Mouse (Mus musculus) inflammation-experienced regulatory T-cells, adult 6 months (primary cell): ENCODE data around the gene Pomp. TPM values are rescaled to one million over a fixed set of nuclear protein-coding genes. Genes with fewer than 3 reads are reported as not detected.

ENCODE experiments used
- ATAC-seq: one replicate; pipeline ENCODE4 v1.8.0; 2017
- polyA plus RNA-seq, 3 experiments: library from polyadenylated mRNA; unstranded; fragments of 100-300 nt; shearing (Covaris generic); gene quantifications; one replicate each; pipeline ENCODE4 v1.2.1; 2017

Pomp gene
- polyA plus RNA-seq, 3 experiments from 2014 or later: 258 to 715 (median 487) TPM

GRCm38 (mm10) chr5:147903166-147903565, 42.9 kb downstream of the Pomp start:
- no peak for ATAC-seq

- ATAC-seq: no peak
These were observed 46.9 kb downstream of the Pomp start for GRCm38 (mm10) chr5:147907144-147907543.

GRCm38 (mm10) chr5:147907851-147908250, 47.6 kb downstream of the Pomp start:
- no peak for ATAC-seq

- ATAC-seq: no peak
These were observed 50.7 kb downstream of the Pomp start for GRCm38 (mm10) chr5:147910807-147911509.

- no peak for ATAC-seq
These were observed 51.5 kb downstream of the Pomp start for GRCm38 (mm10) chr5:147911744-147912143.

GRCm38 (mm10) chr5:147913241-147913842, 53.1 kb downstream of the Pomp start:
- ATAC-seq: no peak

- ATAC-seq: no peak
These were observed 54.8 kb downstream of the Pomp start for GRCm38 (mm10) chr5:147915038-147915566.

GRCm38 (mm10) chr5:147916171-147916570, 55.9 kb downstream of the Pomp start:
- no peak for ATAC-seq

- no peak for ATAC-seq
These were observed 58.0 kb downstream of the Pomp start for GRCm38 (mm10) chr5:147918044-147918846.

- no peak for ATAC-seq
These were observed 64.4 kb downstream of the Pomp start for GRCm38 (mm10) chr5:147924621-147925020.

Other genes starting within 250 kb of the Pomp start
- not detected for gene Flt1, start 134.4 kb upstream of the Pomp start, polyA plus RNA-seq
- gene Slc46a3, start 34.4 kb downstream of the Pomp start, polyA plus RNA-seq: 10 to 100 TPM; 13.4 to 29.6 (median 21.5) TPM
- gene Mtus2, start 96.9 kb downstream of the Pomp start, polyA plus RNA-seq: 10 to 100 TPM in 1 of 3 experiments, 1 to 10 TPM in 2; 1.9 to 10.2 (median 2.5) TPM